Mouse (Mus musculus) right cerebral cortex, postnatal 10 days (tissue): ENCODE measurements around the gene Tas1r1.
A peak's percentile ranks its signal among the peaks of the same experiment; 100 is the strongest.

Source experiments
- DNase-seq, 2 experiments: peaks; one replicate each; pipeline ENCODE4 v3.0.0; 2021; ENCODE audit warnings: low spot score in 2 of 2

Gene Tas1r1

DNA sequence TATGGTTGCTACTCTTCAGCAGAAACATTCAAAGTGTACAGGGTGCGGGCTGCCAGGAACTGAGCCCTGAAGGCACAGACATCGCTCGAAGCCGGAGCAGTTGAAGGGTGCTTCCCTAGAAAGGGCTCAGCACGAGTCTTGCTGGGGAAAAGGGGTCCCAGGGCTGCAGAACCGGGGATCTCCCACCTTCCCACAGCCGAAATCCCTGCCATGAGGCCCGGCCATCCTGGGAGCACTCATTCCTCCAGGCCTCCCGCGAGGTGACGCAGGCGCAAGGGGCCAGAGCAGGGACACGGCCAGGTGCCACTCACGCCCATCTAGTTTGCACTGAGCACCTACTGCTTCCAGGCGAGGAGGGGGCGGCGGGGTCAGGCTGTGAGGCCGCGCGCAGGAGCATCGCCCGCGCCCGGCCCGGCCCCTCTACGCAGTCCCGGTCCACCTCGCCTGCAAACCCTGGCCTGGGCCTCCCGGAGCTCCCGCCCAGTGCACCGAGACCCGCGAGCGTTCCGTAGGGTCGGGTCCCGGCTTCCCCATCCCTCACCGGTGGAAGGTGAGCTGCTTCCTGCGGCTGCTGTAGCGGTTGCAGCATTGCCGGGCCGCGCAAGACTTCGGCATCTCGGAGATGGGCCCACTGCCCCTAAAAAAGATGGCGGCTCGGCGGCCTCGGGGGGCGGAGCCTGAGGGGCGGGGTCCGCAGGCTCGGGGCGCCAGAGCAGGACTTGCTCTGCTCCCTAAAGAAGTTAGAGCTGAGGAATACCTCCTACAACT, 49.8 kb downstream of the Tas1r1 start, which contains the start of gene Thap3:
Gene Thap3 (minus strand): TSS at position 656 of the 768 bp plus-strand sequence.
- DNase-seq, result peak; percentile 85 to 87

- no peak for DNase-seq
Observed at GRCm38 (mm10) chr4:151988014-151988341, 50.4 kb downstream of the Tas1r1 start.

GRCm38 (mm10) chr4:151986650-151987049, 51.7 kb downstream of the Tas1r1 start:
- DNase-seq, result peak in 1 of 2 experiments; percentile 27

GRCm38 (mm10) chr4:151985886-151986285, 52.5 kb downstream of the Tas1r1 start:
- DNase-seq, result peak in 1 of 2 experiments; percentile 35

DNA sequence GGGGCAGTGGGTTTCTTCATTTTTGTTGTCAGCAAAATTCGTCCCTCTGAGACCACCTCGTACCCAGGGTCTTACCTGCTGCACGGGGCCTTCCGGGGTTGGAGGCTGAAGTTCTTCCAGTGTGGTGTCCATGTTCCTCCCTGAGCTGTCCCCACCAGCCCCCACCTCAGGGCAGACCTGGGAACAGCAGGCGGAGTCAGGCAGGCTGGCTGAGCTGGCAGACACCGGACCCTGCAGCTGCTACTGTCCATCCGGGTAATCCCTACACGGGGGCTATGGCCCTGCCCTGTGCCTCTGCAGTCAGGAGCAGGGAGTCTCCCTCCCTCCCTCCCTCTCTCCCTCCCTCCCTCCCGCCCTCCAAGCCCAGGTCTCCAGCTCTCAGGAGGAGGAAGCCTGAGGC, 54.8 kb downstream of the Tas1r1 start:
- no peak for DNase-seq

GRCm38 (mm10) chr4:151983043-151983442, 55.3 kb downstream of the Tas1r1 start:
- DNase-seq, result no peak

GRCm38 (mm10) chr4:151981363-151981762, 57.0 kb downstream of the Tas1r1 start:
- peak; percentile 88 to 89 for DNase-seq

DNA sequence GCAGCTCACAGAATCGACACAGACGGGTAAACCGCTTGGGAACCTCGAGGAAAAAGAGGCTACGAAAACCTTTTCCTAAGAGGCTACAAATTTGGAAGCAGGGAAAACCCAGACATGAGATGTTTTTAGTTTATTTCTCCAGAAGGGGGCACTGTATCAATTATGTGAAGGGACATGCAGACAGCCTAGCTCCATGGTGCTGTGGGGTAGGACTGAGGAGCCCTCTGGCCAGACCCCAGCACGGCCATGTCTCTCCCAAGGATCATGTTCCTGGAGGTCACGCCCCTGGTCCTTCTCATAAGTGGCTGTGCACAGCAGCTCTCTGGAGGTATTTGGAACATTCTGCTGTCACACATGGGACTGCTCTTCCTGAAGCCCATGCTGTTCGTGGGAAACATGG, 57.7 kb downstream of the Tas1r1 start:
- no peak for DNase-seq
